Mouse (Mus musculus) liver, postnatal 0 days (tissue): ENCODE measurements around the gene Hs3st4. TPM values are rescaled to one million over a fixed set of nuclear protein-coding genes. Genes with fewer than 3 reads are reported as not detected.

Experiments
- ATAC-seq: fragments of 200-750 bp; cut with Nextera tagmentation; 2 replicates; pipeline ENCODE4 v1.8.0; 2017; ENCODE audit warnings: mild to moderate bottlenecking, moderate library complexity
- DNase-seq: peaks from one replicate; pipeline ENCODE4 v3.0.0-alpha.2; 2016
- H3K27ac ChIP-seq: fragments of 300-500 bp; sonication (generic); 2 replicates; pipeline ENCODE4 v1.5.1; 2014; ENCODE audit warnings: antibody characterized with exemption, moderate library complexity, mild to moderate bottlenecking, low read depth
- H3K27me3 ChIP-seq: fragments of 300-500 bp; sonication (generic); 2 replicates; pipeline ENCODE4 v1.6.1; 2014; ENCODE audit warnings: low read length, control low read depth, mixed read lengths; ENCODE audit not compliant: insufficient read depth
- H3K36me3 ChIP-seq: fragments of 300-500 bp; sonication (generic); replicated peaks from 2 replicates; pipeline ENCODE4 v1.6.1; 2014; ENCODE audit warnings: mild to moderate bottlenecking, control low read depth, low read length, moderate library complexity, mixed read lengths; ENCODE audit not compliant: insufficient read depth
- H3K4me1 ChIP-seq: fragments of 300-500 bp; sonication (generic); 2 replicates; pipeline ENCODE4 v1.6.1; 2014; ENCODE audit warnings: antibody characterized with exemption, mild to moderate bottlenecking, control low read depth; ENCODE audit not compliant: insufficient read depth
- H3K4me2 ChIP-seq: fragments of 300-500 bp; sonication (generic); 2 replicates; pipeline ENCODE4 v1.6.1; 2014; ENCODE audit warnings: low read depth, mild to moderate bottlenecking, low read length, moderate library complexity, mixed read lengths
- H3K4me3 ChIP-seq: fragments of 300-500 bp; sonication (generic); 2 replicates; pipeline ENCODE4 v1.5.1; 2014; ENCODE audit warnings: low read depth, low read length
- H3K9ac ChIP-seq: fragments of 300-500 bp; sonication (generic); replicated peaks from 2 replicates; pipeline ENCODE4 v1.6.1; 2014; ENCODE audit warnings: mild to moderate bottlenecking, moderate library complexity
- H3K9me3 ChIP-seq: fragments of 300-500 bp; sonication (generic); 2 replicates; pipeline ENCODE4 v1.6.1; 2016; ENCODE audit warnings: mild to moderate bottlenecking, control low read depth, low read length, mixed read lengths
- CTCF ChIP-seq: sonication (generic); IDR thresholded peaks from 2 replicates; pipeline ENCODE4 v1.5.1; 2016; ENCODE audit warnings: antibody characterized with exemption, low read depth
- EP300 ChIP-seq: IDR thresholded peaks from 2 replicates; pipeline ENCODE4 v1.6.1; 2016; ENCODE audit warnings: antibody characterized with exemption, low read depth, mild to moderate bottlenecking
- WGBS: fragments of 180-500 bp; shearing (Covaris S2); extraction: QIAGEN DNeasy Blood & Tissue Kit; methylation state at CpG from one replicate; pipeline ENCODE4 v1.1.7; 2014; ENCODE audit not compliant: insufficient replicate concordance; 5-methylcytosine and 5-hydroxymethylcytosine counted together
- polyA plus RNA-seq: library from polyadenylated mRNA; unstranded; fragments of >200 nt; fragmentation: Nextera tagmentation; extraction: Ambion mirVana; gene quantifications from 2 replicates; pipeline ENCODE4 v1.2.1, GENCODE M21; 2015

The Hs3st4 gene
- polyA plus RNA-seq, 1 experiment from 2014 or later = not detected

DNA sequence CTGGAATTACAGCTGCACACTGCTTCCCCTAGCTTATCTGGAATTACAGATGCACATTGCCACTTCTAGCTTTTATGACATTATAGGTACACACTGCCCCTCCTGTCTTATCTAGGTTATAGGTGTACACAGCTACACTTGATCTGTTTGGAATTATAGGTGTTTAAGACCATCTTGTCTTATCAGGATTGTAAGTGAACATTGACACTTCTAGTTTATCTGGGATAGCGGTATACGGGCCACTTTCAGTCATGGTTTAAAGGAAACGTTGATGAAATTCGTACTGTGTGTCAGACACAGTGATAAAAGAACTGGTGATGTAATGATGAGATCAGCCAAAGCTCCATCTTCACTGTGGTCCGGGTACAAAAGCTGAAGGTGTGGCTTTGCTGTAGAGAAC is 67.8 kb downstream of the Hs3st4 start:
- Histone ChIP-seq H3K4me1 (no peaks in the 10 kb centered on the region), H3K4me3 (no peak overlapping the region), H3K36me3 (no peaks in the 10 kb centered on the region), H3K4me2 (no peak overlapping the region), H3K9me3 (no peaks in the 10 kb centered on the region), H3K27me3 (no peaks in the 10 kb centered on the region), H3K27ac (no peak overlapping the region), H3K9ac (no peak overlapping the region)
- DNase-seq (no peak), ATAC-seq (no peak)
- TF ChIP-seq CTCF = no peak
- TF ChIP-seq EP300 = no peak
- WGBS = 64% methylated on average over 5 of the region's 5 CpGs

GRCm38 (mm10) chr7:124083741-124084140 is 101.1 kb downstream of the Hs3st4 start:
- Histone ChIP-seq H3K4me2 (no peak overlapping the region), H3K4me1 (no peaks in the 10 kb centered on the region), H3K9ac (no peak overlapping the region), H3K36me3 (no peaks in the 10 kb centered on the region), H3K9me3 (no peaks in the 10 kb centered on the region), H3K27me3 (no peaks in the 10 kb centered on the region), H3K4me3 (no peak overlapping the region), H3K27ac (no peak overlapping the region)
- ATAC-seq = no peak
- WGBS = 65% methylated on average over 1 of the region's 1 CpGs
- TF ChIP-seq EP300 (no peak), CTCF (no peak)
- no peak for DNase-seq

DNA sequence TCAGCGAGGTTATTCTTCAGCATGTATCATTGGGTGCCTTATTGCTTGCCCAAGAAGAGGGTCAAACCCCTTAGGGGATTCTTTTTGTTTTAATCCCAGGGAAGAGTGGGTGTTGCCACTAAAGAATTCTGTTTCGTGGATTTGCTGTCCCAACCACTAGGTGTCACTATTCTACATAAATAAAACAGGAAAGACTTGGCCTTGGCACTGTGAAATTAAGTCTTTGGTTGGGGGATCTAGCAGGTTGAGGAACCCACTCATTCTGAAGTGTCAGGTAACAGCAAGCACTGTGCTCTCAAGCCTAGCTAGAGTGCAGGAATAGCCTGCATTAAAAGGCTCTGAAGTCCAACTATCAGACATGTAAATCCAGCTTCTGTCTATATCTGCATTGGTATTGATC is 146.3 kb downstream of the Hs3st4 start:
- ATAC-seq (no peak), DNase-seq (no peak)
- no peak overlapping the region for H3K9ac ChIP-seq
- H3K9me3 ChIP-seq = no peaks in the 10 kb centered on the region
- no peak overlapping the region for H3K27ac ChIP-seq
- H3K4me1 ChIP-seq = no peaks in the 10 kb centered on the region
- 4% methylated on average over 2 of the region's 2 CpGs for WGBS
- H3K36me3 ChIP-seq = no peaks in the 10 kb centered on the region
- H3K4me3 ChIP-seq = no peak overlapping the region
- H3K4me2 ChIP-seq = no peak overlapping the region
- H3K27me3 ChIP-seq = no peaks in the 10 kb centered on the region
- peak; percentile 56 for TF ChIP-seq CTCF
- no peak for TF ChIP-seq EP300

- ATAC-seq (no peak), DNase-seq (no peak)
- H3K9ac ChIP-seq = no peak overlapping the region
- no peak overlapping the region for H3K27ac ChIP-seq
- H3K9me3 ChIP-seq = no peaks in the 10 kb centered on the region
- no peak for TF ChIP-seq EP300
- no peak for TF ChIP-seq CTCF
- no peaks in the 10 kb centered on the region for H3K4me1 ChIP-seq
- WGBS = 71% methylated on average over 7 of the region's 7 CpGs
- no peaks in the 10 kb centered on the region for H3K27me3 ChIP-seq
- H3K4me2 ChIP-seq = no peak overlapping the region
- H3K36me3 ChIP-seq = no peaks in the 10 kb centered on the region
- H3K4me3 ChIP-seq = no peak overlapping the region
Measured at GRCm38 (mm10) chr7:124131312-124131711, 148.6 kb downstream of the Hs3st4 start.

- Histone ChIP-seq H3K27ac (no peak overlapping the region), H3K4me2 (no peak overlapping the region), H3K4me3 (no peak overlapping the region), H3K4me1 (no peaks in the 10 kb centered on the region), H3K36me3 (no peaks in the 10 kb centered on the region), H3K9me3 (no peaks in the 10 kb centered on the region), H3K9ac (no peak overlapping the region), H3K27me3 (no peaks in the 10 kb centered on the region)
- TF ChIP-seq EP300 = no peak
- no peak for TF ChIP-seq CTCF
- 58% methylated on average over 5 of the region's 5 CpGs for WGBS
- DNase-seq (no peak), ATAC-seq (no peak)
Measured at GRCm38 (mm10) chr7:124136133-124136532, 153.5 kb downstream of the Hs3st4 start.

DNA sequence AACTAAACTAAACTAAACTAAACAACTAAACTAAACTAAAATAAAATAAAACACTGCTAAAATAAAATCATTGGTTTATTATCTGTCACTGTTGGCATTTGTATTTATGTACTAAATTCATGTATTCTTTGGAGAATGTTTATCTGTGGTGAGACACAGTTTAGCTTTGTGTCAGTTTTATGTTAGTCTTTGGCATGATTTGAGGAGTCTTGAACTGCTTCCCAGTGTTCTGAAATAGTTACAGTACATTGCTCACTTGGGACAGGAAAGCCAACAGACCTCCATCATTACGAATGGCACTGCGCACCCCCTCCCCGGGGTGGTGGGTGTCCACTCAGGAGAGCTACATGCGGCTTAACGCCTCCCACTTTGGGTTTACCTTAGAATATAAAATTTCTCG is 158.6 kb downstream of the Hs3st4 start:
- Histone ChIP-seq H3K4me1 (no peaks in the 10 kb centered on the region), H3K27me3 (no peaks in the 10 kb centered on the region), H3K4me3 (no peak overlapping the region), H3K9ac (no peak overlapping the region), H3K36me3 (no peaks in the 10 kb centered on the region), H3K27ac (no peak overlapping the region), H3K9me3 (no peaks in the 10 kb centered on the region), H3K4me2 (no peak overlapping the region)
- TF ChIP-seq EP300 = no peak
- no peak for TF ChIP-seq CTCF
- WGBS = 80% methylated on average over 6 of the region's 6 CpGs
- DNase-seq (no peak), ATAC-seq (no peak)

- TF ChIP-seq CTCF (no peak), EP300 (no peak)
- Histone ChIP-seq H3K9ac (no peak overlapping the region), H3K4me3 (no peak overlapping the region), H3K36me3 (no peaks in the 10 kb centered on the region), H3K4me2 (no peak overlapping the region), H3K4me1 (no peaks in the 10 kb centered on the region), H3K9me3 (no peaks in the 10 kb centered on the region), H3K27me3 (no peaks in the 10 kb centered on the region), H3K27ac (no peak overlapping the region)
- ATAC-seq = no peak
- 63% methylated on average over 2 of the region's 2 CpGs for WGBS
- DNase-seq = no peak
Measured at GRCm38 (mm10) chr7:124150901-124151300, 168.2 kb downstream of the Hs3st4 start.
